Mouse (Mus musculus) Patski (cell line): Measurements from ENCODE around the gene Fbxl17. TPM values are rescaled to one million over a fixed set of nuclear protein-coding genes. Genes with fewer than 3 reads are reported as not detected.

Source experiments
- ATAC-seq: fragments of 100-300 bp; one replicate; pipeline ENCODE4 v1.8.0; 2021
- CTCF ChIA-PET: fragments of 350-600 bp; sonication (Branson Sonifier 250); formaldehyde crosslinking; loops from one replicate; lab custom pipeline; 2022; ENCODE audit warnings: inconsistent platforms; lab: Charles Lee
- POLR2A ChIA-PET: fragments of 350-600 bp; sonication (Branson Sonifier 250); formaldehyde crosslinking; loops from one replicate; lab custom pipeline; 2022; ENCODE audit warnings: antibody characterized with exemption, inconsistent platforms; lab: Charles Lee
- DNase-seq: peaks from one replicate; pipeline ENCODE4 v3.0.0-alpha.2; 2011; ENCODE audit warnings: low read depth, low spot score
- H3K27me3 ChIP-seq: fragments of 371-371 bp; one replicate; pipeline ENCODE4 v1.5.1; 2021
- CTCF ChIP-seq: fragments of 100-300 bp; IDR thresholded peaks from one replicate; pipeline ENCODE4 v1.5.1; 2021
- in situ Hi-C: fragments of 300-500 bp; cut with MboI; formaldehyde crosslinking; loops from 3 replicates; pipeline ENCODE4 v1.11.1; 2018; ENCODE audit warnings: low pct_unique_long_range_greater_than_20kb, mixed read lengths
- polyA plus RNA-seq: library from polyadenylated mRNA; unstranded; gene quantifications from one replicate; pipeline ENCODE4 v1.2.3, GENCODE M21; 2021

Fbxl17 gene
- polyA plus RNA-seq, 1 experiment from 2014 or later = 28.7 TPM

- ChIA-PET CTCF (no interaction called here), POLR2A (interaction anchor here (0.9 kb wide), 1 partner anchor 10 kb away, joined by 3 read pairs; no protein-coding TSS in a partner anchor)
- in situ Hi-C loops = no loop called here
- no peak for DNase-seq
- ATAC-seq = no peak
- TF ChIP-seq CTCF = no peak
- no peaks in the 10 kb centered on the region for H3K27me3 ChIP-seq
Measured at GRCm38 (mm10) chr17:63053311-63053710, 446.5 kb downstream of the Fbxl17 start.

GRCm38 (mm10) chr17:63046401-63046800 is 453.4 kb downstream of the Fbxl17 start:
- no peak for ATAC-seq
- no peaks in the 10 kb centered on the region for H3K27me3 ChIP-seq
- TF ChIP-seq CTCF = no peak
- ChIA-PET POLR2A (interaction anchor here (1.2 kb wide), 1 partner anchor 18 kb away, joined by 4 read pairs; no protein-coding TSS in a partner anchor), CTCF (interaction anchor here (1.7 kb wide), 1 partner anchor 13 kb away, joined by 3 read pairs; no protein-coding TSS in a partner anchor)
- no peak for DNase-seq
- in situ Hi-C loops = no loop called here

DNA sequence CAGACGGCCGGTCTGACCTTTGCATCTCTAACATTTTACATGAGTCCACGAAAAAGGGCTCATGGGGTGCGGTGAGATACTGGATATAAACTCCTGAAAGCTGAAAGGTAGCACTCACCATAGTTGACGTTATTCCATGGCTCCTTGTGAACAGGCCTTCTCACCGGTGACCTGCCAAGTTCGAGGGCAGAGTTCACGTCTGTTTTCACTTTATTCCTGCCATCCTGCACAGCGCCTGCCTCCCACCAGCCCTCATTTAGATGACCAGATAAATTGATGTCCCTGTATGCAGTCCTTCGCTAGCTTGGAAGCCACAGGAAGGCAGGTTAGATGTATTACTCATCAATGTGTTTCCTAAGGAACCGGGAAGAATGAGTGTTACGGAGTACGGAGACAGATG is 454.5 kb downstream of the Fbxl17 start:
- in situ Hi-C loops = no loop called here
- no peak for ATAC-seq
- no peaks in the 10 kb centered on the region for H3K27me3 ChIP-seq
- ChIA-PET POLR2A (interaction anchor here (1.2 kb wide), 1 partner anchor 17 kb away, joined by 4 read pairs; no protein-coding TSS in a partner anchor), CTCF (no interaction called here)
- TF ChIP-seq CTCF = no peak
- DNase-seq = no peak

- ATAC-seq = no peak
- in situ Hi-C loops = no loop called here
Measured at GRCm38 (mm10) chr17:63043046-63043675, 456.7 kb downstream of the Fbxl17 start.

GRCm38 (mm10) chr17:63037562-63037961 is 462.3 kb downstream of the Fbxl17 start:
- POLR2A ChIA-PET = interaction anchor here (0.7 kb wide), 1 partner anchor 193 kb away, joined by 4 read pairs; no protein-coding TSS in a partner anchor
- CTCF ChIA-PET = no interaction called here
- H3K27me3 ChIP-seq = no peaks in the 10 kb centered on the region
- TF ChIP-seq CTCF = no peak
- DNase-seq (no peak), ATAC-seq (no peak)
- in situ Hi-C loops = no loop called here

More at GRCm38 (mm10) chr17:63043046-63043675, 456.7 kb downstream of the Fbxl17 start:
- no peaks in the 10 kb centered on the region for H3K27me3 ChIP-seq
- ChIA-PET CTCF (no interaction called here), POLR2A (interaction anchor here (1.2 kb wide), 1 partner anchor 10 kb away, joined by 3 read pairs; no protein-coding TSS in a partner anchor)
- no peak for DNase-seq
- no peak for TF ChIP-seq CTCF

DNA sequence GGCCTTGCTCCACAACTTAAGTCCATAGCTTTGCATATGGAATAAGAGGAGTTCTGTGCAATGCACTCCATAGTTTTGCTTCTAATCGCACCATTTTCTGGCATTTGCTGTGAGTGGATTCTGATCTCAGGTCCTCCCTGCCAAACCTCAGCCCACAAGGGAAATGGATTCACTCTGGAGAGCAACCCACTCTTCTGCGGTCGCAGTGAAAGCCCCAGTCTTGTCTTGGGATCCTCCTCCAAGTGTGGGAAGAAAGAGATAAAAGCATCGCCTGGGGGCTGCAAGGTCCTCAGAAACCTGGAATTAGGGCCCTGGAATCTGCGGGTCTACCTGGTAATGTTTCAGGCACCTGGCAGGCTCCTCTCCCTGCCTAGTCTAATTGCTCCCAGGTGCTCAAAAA is 466.7 kb downstream of the Fbxl17 start:
- no peaks in the 10 kb centered on the region for H3K27me3 ChIP-seq
- DNase-seq = no peak
- ChIA-PET POLR2A (interaction anchor here (0.8 kb wide), 1 partner anchor 51 kb away, joined by 3 read pairs; no protein-coding TSS in a partner anchor), CTCF (no interaction called here)
- no peak for ATAC-seq
- in situ Hi-C loops = no loop called here
- TF ChIP-seq CTCF = no peak

DNA sequence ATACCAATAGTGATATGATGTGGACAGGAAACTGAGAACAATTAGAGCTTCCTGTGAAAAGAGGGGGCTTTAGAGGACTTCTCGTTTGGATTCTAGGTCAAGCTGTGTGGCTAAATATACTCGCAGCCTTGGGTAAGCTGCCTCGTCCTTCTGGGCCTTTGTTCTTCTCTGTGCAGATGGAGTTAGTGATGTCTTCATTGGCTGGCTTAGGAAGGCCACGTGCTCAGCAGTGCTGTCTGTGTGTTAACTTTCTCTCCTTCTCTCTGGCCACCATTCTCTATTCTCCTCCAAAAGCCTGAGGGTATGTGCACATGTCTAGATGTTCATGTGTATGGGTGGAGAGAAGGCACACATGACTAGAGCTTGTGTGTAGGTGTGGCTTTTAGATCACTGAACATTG is 470.7 kb downstream of the Fbxl17 start:
- in situ Hi-C loops = no loop called here
- DNase-seq (no peak), ATAC-seq (no peak)
- CTCF ChIA-PET = no interaction called here
- no peaks in the 10 kb centered on the region for H3K27me3 ChIP-seq
- TF ChIP-seq CTCF = no peak
- POLR2A ChIA-PET = no interaction called here

DNA sequence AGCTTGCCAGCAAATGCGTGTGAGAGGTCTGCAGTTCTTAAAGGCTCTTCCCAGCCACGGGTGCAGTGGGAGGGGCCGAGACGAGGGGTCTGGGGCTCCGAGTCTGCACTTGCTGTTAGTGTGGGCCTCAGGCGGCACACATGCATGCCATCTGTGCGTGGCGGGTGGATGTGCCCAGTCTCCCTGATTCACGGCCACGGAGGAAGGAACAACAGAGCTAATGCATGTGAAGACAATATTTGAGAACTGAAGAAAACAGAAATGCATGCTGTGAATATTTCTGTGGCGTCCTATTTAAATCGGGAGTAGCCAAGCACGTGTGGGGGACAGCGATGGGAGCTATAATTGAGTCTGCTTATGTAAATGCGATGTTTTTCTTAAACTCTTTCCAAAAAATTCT is 474.6 kb downstream of the Fbxl17 start:
- peaks cover under 1% of the 10 kb centered on the region for H3K27me3 ChIP-seq
- no peak for TF ChIP-seq CTCF
- DNase-seq = no peak
- no peak for ATAC-seq
- ChIA-PET CTCF (no interaction called here), POLR2A (interaction anchor here (0.6 kb wide), 1 partner anchor 151 kb away, joined by 5 read pairs; no protein-coding TSS in a partner anchor)
- in situ Hi-C loops = no loop called here

- POLR2A ChIA-PET = no interaction called here
- ATAC-seq (no peak), DNase-seq (no peak)
- in situ Hi-C loops = no loop called here
- H3K27me3 ChIP-seq = peaks cover 15% of the 10 kb centered on the region
- TF ChIP-seq CTCF = no peak
- CTCF ChIA-PET = interaction anchor here (1.1 kb wide), 1 partner anchor 12 kb away, joined by 4 read pairs; no protein-coding TSS in a partner anchor
Measured at GRCm38 (mm10) chr17:63017605-63018167, 482.1 kb downstream of the Fbxl17 start.

- DNase-seq (no peak), ATAC-seq (no peak)
- CTCF ChIA-PET = interaction anchor here (1.2 kb wide), 1 partner anchor 17 kb away, joined by 3 read pairs; no protein-coding TSS in a partner anchor
- POLR2A ChIA-PET = no interaction called here
- peaks cover 4% of the 10 kb centered on the region for H3K27me3 ChIP-seq
- in situ Hi-C loops = no loop called here
- TF ChIP-seq CTCF = no peak
Measured at GRCm38 (mm10) chr17:63012571-63012923, 487.3 kb downstream of the Fbxl17 start.
